Mouse (Mus musculus): ENCODE data around the gene Gm42906. TPM values are rescaled to one million over a fixed set of nuclear protein-coding genes. Genes with fewer than 3 reads are reported as not detected.

Gene Gm42906
- polyA plus RNA-seq, 1 experiment from 2014 or later, result not detected

DNA sequence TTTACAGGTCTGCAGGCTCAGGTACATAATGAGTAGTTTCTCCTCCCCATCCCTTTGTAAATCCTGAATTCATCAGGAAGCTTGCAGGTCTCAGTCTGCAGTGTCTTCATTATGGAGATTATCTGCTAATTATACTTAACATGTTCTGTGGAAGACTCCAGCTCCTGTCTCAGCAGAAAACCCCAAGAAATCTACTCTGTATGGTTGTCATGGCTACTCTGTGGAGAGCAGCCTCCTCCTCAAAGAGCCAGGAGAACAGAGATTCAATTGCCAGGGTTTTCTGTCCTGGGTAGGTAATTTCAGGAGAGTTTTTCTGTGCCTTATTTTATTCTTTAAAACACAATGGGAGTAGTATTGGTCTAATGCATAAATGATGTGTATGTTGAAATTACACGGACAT is 405.0 kb downstream of the Gm42906 start:
- WGBS, result 10% methylated on average over 1 of the region's 1 CpGs
- no peak for ATAC-seq (replicated peaks; ENCODE audit: extremely low read depth, insufficient read depth, low FRiP score)
- Histone ChIP-seq H3K27me3 (ENCODE audit: control insufficient read depth, insufficient read depth, low read length) (no peaks in the 10 kb centered on the region), H3K9me3 (replicated peaks; ENCODE audit: control insufficient read depth, low read length) (no peaks in the 10 kb centered on the region), H3K4me2 (ENCODE audit: low read depth, low read length) (peak overlapping the region; percentile 34; the same call in 1 of the 2 replicates), H3K36me3 (ENCODE audit: control insufficient read depth, insufficient read depth) (no peaks in the 10 kb centered on the region), H3K4me1 (ENCODE audit: control insufficient read depth, insufficient read depth, low read length) (peaks cover 10% of the 10 kb centered on the region; the same call in 1 of the 2 replicates), H3K9ac (ENCODE audit: low read length) (no peak overlapping the region), H3K4me3 (ENCODE audit: low read length) (no peak overlapping the region), H3K27ac (ENCODE audit: low read length) (no peak overlapping the region)

DNA sequence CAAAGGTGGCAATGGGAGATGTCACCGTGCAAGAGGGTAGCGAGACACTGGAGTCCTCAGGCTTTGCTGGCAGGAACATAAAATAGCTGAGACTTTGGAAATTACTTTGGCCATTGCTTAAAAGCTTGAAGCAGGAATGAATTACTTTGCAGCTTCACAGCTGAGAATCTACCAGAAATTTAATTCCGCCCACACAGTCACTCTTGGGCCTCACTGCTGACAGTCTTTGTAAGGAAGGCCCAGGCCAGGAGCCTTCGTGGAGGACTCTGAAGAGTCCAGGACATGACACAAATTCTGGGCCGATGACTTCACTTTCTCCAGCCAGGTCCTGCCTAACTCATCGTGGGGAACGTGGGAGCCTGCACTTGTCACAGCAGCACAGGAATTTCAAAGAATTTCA is 405.9 kb downstream of the Gm42906 start:
- no peaks in the 10 kb centered on the region for H3K36me3 ChIP-seq (ENCODE audit: control insufficient read depth, insufficient read depth)
- WGBS, result 65% methylated on average over 7 of the region's 7 CpGs
- H3K4me2 ChIP-seq (ENCODE audit: low read depth, low read length), result no peak overlapping the region
- H3K27me3 ChIP-seq (ENCODE audit: control insufficient read depth, insufficient read depth, low read length), result no peaks in the 10 kb centered on the region
- ATAC-seq (replicated peaks; ENCODE audit: extremely low read depth, insufficient read depth, low FRiP score), result no peak
- peaks cover 10% of the 10 kb centered on the region; the same call in 1 of the 2 replicates for H3K4me1 ChIP-seq (ENCODE audit: control insufficient read depth, insufficient read depth, low read length)
- H3K9ac ChIP-seq (ENCODE audit: low read length), result no peak overlapping the region
- H3K27ac ChIP-seq (ENCODE audit: low read length), result no peak overlapping the region
- no peak overlapping the region for H3K4me3 ChIP-seq (ENCODE audit: low read length)
- H3K9me3 ChIP-seq (replicated peaks; ENCODE audit: control insufficient read depth, low read length), result no peaks in the 10 kb centered on the region

DNA sequence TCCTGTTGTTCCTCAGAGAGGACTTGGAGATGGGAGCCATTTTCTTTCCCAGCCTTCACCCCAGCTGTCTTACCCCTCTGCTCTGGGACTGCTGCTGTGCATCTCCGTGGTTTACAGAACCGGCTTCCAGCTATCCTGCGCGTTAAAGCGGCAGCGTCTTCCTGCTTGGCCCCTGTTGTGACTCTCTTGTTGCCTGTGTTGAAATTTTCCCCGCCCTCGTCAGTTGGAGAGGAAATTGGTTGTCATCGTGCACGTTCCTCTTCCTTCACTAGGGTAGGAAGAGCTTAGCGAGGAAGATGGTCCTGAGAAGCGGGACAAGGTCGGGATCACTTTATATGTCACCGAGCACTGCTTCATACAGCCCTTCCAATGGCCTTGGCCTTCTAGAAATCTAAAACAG is 407.1 kb downstream of the Gm42906 start:
- Histone ChIP-seq H3K27me3 (ENCODE audit: control insufficient read depth, insufficient read depth, low read length) (no peaks in the 10 kb centered on the region), H3K4me2 (ENCODE audit: low read depth, low read length) (peak overlapping the region; percentile 7; the same call in 1 of the 2 replicates), H3K4me3 (ENCODE audit: low read length) (no peak overlapping the region), H3K9me3 (replicated peaks; ENCODE audit: control insufficient read depth, low read length) (no peaks in the 10 kb centered on the region), H3K9ac (ENCODE audit: low read length) (no peak overlapping the region), H3K27ac (ENCODE audit: low read length) (no peak overlapping the region), H3K4me1 (ENCODE audit: control insufficient read depth, insufficient read depth, low read length) (peaks cover 10% of the 10 kb centered on the region; the same call in 1 of the 2 replicates), H3K36me3 (ENCODE audit: control insufficient read depth, insufficient read depth) (no peaks in the 10 kb centered on the region)
- WGBS, result 61% methylated on average over 14 of the region's 14 CpGs
- no peak for ATAC-seq (replicated peaks; ENCODE audit: extremely low read depth, insufficient read depth, low FRiP score)

DNA sequence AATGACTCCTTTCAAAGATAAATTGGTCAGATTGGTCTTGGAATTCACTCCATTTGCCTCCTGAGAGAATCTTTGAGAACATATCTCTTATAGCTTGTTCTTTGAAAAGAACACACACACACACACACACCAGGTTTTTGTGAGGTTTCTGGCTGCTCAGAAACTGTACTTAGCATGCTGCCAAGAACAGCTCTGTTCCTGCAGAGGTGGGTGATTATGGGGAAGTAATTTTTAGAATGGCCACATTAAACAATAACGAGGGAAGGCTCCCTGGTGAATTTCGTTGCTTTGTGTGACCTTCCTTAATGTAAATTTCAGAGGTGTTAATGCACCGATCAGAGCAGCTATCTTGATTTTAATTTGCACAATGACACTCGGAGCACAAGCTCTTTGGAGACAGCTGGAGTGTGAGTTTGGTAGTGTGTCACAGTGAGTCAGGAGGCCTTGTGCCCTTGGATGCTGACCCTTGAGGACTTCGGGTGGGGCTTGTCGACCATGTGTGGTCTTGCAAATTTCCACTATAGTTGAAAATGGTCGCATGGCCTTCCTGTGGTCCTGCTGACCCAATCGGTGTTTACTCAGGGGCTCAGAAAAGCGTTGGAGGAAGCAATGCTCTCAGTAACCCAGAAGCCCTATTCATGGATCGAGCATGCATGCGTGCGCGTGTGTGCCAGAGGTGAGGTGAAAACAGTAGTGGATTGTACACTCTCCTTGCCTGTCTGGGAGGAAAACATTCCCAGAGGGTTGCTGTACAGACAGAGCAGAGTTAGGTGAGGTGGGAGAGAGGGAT is 407.7 kb downstream of the Gm42906 start:
- Histone ChIP-seq H3K27ac (ENCODE audit: low read length) (no peak overlapping the region), H3K36me3 (ENCODE audit: control insufficient read depth, insufficient read depth) (no peaks in the 10 kb centered on the region), H3K4me3 (ENCODE audit: low read length) (no peak overlapping the region), H3K4me2 (ENCODE audit: low read depth, low read length) (peak overlapping the region; percentile 7; the same call in 1 of the 2 replicates), H3K4me1 (ENCODE audit: control insufficient read depth, insufficient read depth, low read length) (peaks cover 10% of the 10 kb centered on the region; the same call in 1 of the 2 replicates), H3K9ac (ENCODE audit: low read length) (no peak overlapping the region), H3K27me3 (ENCODE audit: control insufficient read depth, insufficient read depth, low read length) (no peaks in the 10 kb centered on the region), H3K9me3 (replicated peaks; ENCODE audit: control insufficient read depth, low read length) (no peaks in the 10 kb centered on the region)
- 70% methylated on average over 13 of the region's 13 CpGs for WGBS
- ATAC-seq (replicated peaks; ENCODE audit: extremely low read depth, insufficient read depth, low FRiP score), result no peak

DNA sequence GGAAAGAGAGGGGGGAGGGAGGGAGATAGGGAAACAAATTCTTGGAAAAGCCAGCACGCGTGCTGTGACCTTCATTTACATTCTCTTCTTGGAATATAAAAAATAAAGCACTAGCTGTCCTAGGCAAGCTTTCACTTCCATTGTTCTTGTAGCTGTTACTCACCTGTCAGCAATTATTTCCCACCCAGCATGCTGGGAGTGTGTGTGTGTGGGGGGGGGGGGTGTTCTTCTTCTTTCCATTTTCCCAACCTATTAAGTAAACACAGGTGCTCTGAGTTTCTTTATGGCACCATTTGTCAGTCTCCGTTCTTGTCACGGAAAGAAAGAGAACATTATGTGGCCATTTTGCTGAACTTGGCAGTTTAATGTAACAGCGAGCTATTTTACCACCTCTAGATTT is 409.0 kb downstream of the Gm42906 start:
- H3K4me2 ChIP-seq (ENCODE audit: low read depth, low read length), result no peak overlapping the region
- H3K9me3 ChIP-seq (replicated peaks; ENCODE audit: control insufficient read depth, low read length), result peaks cover 4% of the 10 kb centered on the region
- 72% methylated on average over 5 of the region's 5 CpGs for WGBS
- H3K4me1 ChIP-seq (ENCODE audit: control insufficient read depth, insufficient read depth, low read length), result peaks cover 10% of the 10 kb centered on the region; the same call in 1 of the 2 replicates
- H3K27ac ChIP-seq (ENCODE audit: low read length), result no peak overlapping the region
- no peak overlapping the region for H3K9ac ChIP-seq (ENCODE audit: low read length)
- ATAC-seq (replicated peaks; ENCODE audit: extremely low read depth, insufficient read depth, low FRiP score), result no peak
- H3K4me3 ChIP-seq (ENCODE audit: low read length), result no peak overlapping the region
- H3K36me3 ChIP-seq (ENCODE audit: control insufficient read depth, insufficient read depth), result no peaks in the 10 kb centered on the region
- H3K27me3 ChIP-seq (ENCODE audit: control insufficient read depth, insufficient read depth, low read length), result no peaks in the 10 kb centered on the region

DNA sequence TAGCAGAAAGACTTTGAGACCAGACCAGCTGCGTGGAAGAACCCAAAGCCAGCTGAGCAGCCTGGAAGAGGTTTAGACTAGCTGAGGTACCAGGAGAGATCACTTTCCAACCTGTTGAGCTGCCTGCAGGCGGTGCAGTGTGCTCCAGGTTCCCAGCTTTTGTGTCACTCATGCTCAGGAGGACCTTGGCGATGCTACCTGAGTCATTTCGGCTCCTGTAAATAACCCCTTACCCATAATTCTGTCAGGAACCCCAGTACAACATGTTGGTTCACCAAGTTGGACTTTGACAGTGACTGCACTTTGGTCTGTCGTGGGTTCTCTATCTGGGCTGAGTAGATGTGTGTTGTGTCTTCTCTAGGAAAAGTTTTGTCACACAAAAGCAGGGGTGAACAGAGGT is 409.5 kb downstream of the Gm42906 start:
- Histone ChIP-seq H3K36me3 (ENCODE audit: control insufficient read depth, insufficient read depth) (no peaks in the 10 kb centered on the region), H3K9ac (ENCODE audit: low read length) (no peak overlapping the region), H3K4me3 (ENCODE audit: low read length) (no peak overlapping the region), H3K9me3 (replicated peaks; ENCODE audit: control insufficient read depth, low read length) (peaks cover 4% of the 10 kb centered on the region), H3K27ac (ENCODE audit: low read length) (no peak overlapping the region), H3K27me3 (ENCODE audit: control insufficient read depth, insufficient read depth, low read length) (no peaks in the 10 kb centered on the region), H3K4me2 (ENCODE audit: low read depth, low read length) (no peak overlapping the region), H3K4me1 (ENCODE audit: control insufficient read depth, insufficient read depth, low read length) (peaks cover 6% of the 10 kb centered on the region; the same call in 1 of the 2 replicates)
- 72% methylated on average over 5 of the region's 5 CpGs for WGBS
- no peak for ATAC-seq (replicated peaks; ENCODE audit: extremely low read depth, insufficient read depth, low FRiP score)

Other genes with a start within 250 kb of the Gm42906 start
- gene Stard13, start 194.3 kb downstream of the Gm42906 start, polyA plus RNA-seq (2015; fragmentation: Nextera tagmentation; extraction: Ambion mirVana), result 4.5 and 6.2 TPM in 2 replicates
- gene Vmn2r18, start 177.9 kb upstream of the Gm42906 start, polyA plus RNA-seq (2015; fragmentation: Nextera tagmentation; extraction: Ambion mirVana), result not detected in 2 replicates
- gene Rfc3, start 223.1 kb upstream of the Gm42906 start, polyA plus RNA-seq (2015; fragmentation: Nextera tagmentation; extraction: Ambion mirVana), result 42.9 and 53.4 TPM in 2 replicates